Mouse (Mus musculus) Muller cell, postnatal 12 days (primary cell): Measurements from ENCODE around the gene Dapp1.

Experiments
- DNase-seq: peaks from one replicate; pipeline ENCODE4 v3.0.0-alpha.2; 2015; ENCODE audit errors: inconsistent ontology term

The Dapp1 gene

DNA sequence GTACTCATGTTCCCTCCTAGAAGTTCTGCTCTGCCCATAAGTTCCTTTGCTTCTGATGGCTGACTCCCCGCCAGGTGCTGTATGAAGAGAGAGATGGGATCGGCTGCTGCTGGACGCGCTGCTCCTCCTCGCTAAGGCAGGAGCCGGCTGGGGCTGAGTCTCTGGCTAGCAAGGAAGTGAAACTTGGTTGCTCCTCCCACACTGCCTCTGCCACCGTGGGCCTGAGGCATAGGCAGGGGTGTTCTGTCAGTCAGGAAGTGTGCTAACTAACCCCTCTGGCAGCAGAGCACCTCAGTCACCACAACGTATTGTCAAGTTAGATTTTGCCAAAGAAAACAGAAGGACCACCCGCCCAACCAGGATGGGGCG, at the start of gene Dapp1:
TSS of gene Dapp1 (minus strand) at position 164 of the 369 bp plus-strand sequence.
- DNase-seq, result peak; percentile 74

DNA sequence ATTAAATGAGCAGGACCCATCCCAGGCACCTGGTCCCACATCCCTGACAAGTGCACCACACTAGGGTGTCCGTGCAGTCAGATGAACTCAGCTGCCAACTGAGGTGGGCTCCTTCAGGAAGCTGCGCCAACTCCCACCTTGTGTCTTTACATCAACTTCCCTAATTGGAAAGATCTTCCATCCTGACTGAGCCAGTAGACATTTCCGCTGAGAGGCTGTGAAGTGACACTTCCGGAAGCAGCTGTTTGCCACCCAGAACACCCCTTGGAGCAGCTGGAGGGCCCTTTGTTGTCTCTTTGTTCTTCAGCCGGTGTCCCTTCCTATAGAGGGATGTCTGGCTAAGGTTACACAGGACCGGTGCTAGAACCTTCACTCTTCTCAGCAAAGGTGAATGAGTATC, 49.2 kb upstream of the Dapp1 start:
- DNase-seq, result no peak

DNA sequence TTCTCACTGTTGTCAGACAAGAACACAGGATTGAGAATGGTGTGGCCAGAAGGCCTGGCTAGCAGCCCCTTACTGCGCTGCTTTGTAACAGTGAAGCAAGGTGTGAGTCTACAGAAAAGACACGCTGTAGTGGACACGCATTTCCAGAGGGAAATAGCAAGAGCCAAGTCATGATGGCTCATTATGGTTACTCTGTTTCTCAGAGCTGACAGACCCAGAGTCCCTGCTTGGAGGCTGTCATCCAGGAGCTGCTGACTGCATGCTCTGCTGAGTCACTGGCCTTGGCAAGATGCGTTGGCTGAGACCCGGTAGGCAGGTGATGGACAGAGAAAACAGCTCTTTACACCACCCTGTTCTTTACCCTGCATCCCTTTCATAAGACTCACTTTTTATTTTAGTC, 48.0 kb upstream of the Dapp1 start:
- DNase-seq, result peak; percentile 62

DNA sequence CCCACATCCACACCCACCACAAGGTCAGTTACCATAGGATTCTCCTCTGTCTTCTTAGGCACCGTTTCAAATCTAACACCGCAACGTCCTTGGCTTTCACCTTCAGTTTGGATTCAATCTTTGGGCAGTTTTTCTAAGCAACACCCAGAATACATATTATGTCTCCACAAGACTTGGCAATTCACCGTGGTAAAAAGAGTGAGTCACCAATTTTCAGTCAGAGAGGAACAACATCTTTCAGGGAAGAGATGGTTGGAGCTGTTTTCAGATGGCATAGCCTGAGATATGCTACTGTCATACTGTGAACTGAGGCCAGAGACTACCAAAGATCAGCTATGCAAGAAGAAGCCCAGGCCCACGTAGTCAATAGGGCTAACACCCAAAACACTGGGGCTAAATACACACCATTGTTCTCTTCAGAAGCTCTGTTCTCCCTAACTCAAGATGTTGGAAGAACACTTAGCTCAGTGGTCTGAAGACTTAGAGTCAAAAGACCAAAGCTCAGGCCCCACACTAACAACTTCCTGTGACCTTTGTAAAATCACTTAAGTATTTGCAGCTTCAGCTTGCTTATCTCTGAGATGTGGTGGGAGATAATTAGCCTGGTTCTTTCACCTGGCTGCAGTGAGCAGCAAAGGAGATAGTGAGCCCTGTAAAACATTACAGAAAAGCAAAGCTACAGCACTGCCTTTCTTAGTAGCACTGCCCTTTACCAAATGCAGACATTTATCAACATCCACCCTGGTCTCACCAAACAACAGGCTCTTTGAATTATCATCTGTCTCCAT, 46.4 kb upstream of the Dapp1 start:
- peak; percentile 24 for DNase-seq

DNA sequence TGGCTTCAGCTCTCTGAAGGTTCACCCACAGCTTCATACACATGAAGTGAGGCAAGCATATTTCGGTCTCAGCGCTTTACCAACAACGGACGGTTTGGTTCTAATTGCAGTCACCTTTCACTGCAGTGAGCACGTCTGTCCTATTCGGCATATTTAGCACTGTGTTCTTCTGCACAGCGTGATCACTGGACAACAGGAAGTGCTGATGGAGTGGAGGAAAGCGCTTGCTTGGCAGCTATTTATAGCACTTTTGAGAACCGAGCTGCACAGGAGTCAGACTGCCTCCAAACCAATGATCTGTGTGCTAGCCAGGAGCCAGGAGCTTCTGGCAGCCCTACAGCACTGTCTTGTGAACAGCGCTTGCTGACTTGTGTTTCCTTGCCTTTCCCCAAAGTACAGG, 44.9 kb upstream of the Dapp1 start:
- no peak for DNase-seq

DNA sequence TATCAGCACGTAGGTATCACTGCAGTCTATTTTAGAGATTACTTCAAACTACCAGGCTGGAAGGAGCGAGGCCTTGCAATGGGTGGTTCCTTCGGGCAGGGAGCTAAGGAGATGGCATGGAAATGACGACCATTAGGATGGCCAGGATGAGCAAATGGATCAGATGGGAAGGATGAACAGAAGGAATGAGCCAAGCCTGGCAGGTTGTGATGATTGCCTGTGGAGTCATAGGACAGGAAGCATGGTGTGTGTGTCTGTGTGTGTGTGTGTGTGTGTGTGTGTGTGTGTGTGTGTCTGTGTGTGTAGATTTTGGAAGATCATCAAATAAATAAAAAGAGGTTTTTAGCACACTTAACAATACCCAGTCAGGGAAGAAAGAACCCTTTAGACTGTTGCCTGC, 41.3 kb upstream of the Dapp1 start:
- DNase-seq, result no peak

DNA sequence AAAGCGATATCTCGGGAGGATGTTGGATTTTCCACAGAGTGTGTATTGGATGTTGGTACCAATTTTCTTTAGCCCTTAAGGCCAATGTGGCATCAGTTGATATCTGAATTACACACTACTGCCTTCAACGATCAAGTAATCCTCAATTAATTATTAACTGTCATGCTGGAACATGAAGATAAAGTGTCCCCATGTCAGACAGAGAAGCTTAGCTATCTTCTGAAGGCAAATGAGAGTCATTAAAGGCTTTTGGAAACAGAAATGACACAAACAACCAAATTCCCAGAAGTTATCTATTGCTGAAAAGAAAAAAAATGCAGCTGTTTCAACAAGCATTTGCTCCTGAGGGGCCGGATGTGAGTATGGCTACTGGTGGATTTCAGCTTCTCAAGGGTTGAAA, 40.7 kb upstream of the Dapp1 start:
- DNase-seq, result no peak

DNA sequence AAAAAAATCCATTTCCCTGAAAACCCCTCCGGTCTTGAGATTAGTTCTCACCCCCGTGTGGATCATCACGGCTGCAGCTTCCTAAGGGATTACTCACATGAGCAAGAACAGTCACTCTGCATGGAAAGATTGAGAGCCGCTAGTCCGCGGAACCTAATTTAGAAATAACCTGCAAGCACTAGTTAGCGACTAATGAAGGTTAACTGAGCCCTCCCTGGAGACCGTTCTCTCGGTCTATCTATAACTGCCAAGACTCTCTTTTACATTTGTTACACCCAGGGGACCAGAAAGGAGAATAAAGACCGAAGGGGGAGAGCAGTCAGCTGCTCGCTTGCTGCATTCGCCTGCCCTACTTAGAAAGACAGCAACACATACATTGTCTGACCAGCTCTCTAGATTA, 35.5 kb upstream of the Dapp1 start:
- no peak for DNase-seq

DNA sequence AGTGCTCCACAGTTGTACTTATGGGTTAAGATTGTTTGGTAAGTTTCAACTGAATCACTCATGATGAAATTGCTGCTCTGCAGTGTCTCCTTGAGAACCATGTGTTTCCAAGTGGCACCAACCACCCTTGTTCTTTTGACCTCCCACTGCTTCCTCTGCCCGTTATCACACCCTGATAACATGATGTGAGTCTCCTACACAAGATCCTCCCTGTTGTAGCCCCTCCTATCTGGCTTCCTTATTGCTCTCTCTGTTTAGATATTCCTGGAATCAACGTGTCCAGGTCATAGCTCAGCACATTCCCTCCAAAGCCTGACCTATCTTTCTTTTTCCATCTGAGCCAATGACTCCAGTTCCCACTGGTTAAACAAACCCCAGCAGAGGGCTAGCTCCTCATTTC, 33.4 kb upstream of the Dapp1 start:
- DNase-seq, result no peak

DNA sequence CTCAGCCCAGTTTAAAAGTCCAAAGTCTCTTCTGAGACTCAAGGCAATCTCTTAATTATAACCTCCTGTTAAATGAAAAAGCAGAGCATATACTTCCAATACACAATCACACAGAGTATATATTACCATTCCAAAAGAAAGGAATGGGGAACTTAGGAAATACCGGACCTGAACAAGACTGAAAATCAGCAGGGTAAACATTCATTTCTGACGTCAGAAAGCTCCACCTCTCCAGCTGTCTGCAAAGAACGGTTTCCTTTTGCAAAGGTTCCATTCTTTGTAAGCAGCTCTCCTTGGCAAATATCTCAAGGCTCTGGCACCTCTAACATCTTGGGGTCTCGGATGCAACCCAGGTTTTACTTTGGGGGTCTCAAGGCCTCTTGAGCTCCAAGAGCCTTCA, 31.0 kb upstream of the Dapp1 start:
- no peak for DNase-seq

DNA sequence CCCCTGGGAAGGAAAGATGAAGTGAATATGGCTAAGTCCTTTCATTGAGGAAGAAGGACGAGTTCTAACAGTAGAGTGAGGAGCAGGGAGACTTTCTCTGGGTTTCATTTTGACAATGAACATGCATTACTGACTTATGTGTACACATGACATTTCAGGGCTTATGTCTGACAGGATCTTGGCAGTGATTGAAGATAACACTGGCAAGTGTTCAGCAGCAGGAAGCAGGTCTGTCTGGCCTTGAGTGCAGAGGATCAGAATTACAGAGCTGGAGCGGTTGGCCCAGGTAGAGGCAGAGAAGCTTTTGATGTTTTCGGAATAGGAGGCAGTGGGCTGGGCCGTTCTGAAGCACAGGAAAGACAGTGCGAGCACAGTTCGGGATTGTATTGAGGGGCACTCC, 26.8 kb upstream of the Dapp1 start:
- no peak for DNase-seq

DNA sequence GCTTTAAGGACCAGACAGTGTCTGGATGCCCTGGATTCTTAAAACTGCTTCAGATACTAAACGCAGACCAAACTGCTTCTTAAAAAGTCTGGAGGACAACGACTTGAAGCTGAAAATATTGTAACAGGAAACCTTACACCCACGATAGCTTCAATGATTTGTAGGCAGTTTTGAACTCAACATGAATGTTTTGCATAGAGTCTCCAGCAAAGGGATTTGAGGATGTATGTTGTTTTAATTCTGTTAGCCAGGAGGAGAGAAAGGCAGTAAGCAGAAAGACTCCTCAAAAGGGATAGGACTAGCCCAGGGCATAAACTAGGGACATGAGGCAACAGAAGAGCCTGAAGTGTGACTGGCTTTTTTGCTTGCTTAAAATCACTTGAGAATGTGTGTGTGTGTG, 25.6 kb upstream of the Dapp1 start:
- DNase-seq, result no peak

DNA sequence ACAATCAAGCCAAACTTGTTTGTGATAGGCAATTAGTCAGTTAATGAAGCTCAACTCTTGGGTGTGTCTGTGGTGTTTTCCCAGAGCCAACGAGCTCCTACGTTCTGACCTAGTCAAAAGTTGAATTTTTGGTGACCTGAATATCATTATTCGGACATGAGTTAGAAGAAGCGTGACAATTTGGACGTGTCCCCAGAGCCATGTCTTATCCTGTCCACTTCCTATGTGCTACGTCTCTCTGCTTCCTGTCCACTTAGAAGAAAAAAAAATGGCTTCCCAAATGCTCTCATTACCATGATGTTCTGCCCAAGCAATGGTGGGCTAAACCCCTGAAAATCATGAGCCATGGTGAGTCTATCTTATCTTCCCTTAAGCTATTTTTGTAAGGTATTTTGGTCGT, 21.9 kb upstream of the Dapp1 start:
- no peak for DNase-seq

DNA sequence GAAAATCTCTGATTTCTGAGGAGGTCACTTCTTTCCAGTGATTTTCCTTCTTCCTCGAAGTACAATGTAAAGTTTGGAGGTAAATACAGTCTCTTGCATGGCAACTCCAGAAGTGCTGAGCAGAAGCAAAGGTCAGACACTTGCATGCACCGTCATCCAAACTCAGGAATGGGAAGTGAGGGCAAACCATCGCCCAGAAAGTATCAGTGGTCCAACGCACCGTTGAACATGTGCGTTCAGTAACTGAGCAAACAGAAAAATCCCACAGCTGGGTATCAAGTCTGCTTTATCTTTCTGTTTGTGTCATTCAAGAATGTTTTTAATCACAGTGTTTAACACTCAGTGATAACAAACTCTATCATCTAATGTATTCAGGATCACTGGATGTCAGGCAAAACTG, 21.2 kb upstream of the Dapp1 start:
- DNase-seq, result no peak

DNA sequence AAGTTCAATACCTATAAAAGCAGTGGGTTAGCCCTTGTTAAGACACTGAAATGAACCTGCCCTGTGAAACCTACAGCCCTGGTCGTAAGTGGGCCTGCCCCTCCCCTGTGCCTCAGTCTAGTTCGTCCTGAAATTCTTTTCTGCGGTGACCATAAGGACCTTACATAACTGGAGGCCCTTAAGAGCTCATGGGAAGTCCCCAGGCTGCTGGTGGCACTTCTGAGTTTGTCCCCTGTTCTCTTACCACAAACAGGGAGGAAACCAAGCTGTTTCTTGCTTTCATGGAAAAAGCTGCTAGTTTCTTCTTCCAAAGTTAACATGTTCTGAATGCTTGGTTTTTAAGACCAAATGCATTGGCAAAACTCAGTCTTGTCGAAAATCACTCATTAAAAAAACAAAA, 20.5 kb upstream of the Dapp1 start:
- no peak for DNase-seq

DNA sequence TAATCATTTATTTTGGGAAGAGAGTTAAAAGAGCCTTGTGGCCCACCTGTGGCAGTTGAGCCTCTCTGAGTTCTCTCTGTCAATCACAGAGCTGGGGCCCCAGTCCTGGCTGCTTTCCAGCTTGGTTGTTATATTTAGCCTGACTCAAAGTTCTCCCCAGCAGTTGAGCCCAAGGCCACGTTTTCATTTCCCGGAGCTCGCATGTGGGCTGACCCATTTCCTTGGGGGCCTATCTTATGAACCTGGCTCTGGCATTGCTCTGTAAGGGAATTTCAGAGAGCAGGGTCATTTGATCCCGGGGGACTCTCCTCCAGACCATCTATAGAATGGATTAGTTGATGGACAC, 19.4 kb upstream of the Dapp1 start:
- no peak for DNase-seq

DNA sequence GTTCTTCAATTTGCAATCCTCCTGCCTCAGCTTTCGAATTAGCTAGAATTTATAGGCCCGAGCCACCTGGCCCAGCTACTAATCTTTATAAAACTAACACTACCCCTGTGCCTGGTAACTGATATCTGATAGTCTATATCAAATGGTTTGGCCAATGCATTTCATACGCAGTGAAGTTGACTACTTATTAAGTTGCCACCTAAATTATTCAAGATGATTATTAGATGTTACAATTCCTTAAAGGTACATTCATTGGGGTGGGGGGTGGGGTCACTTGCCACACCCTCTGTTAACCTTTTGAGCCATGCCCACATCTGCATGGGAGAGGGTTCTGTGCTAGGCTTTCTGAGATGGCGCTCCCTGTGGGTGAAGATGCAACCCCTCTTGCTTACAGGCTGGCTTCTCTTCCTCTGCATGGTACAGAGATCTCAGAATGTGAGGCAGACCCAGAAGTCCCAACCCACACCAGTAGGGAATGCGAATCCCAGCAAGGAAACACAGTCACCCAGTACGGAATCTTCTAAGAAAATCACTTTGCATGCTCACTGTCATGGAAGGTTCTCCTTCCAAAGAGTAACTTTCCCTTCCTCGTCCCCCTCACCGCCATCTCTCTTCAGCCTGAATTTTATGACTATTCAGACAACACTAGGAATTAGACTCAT, 18.8 kb upstream of the Dapp1 start:
- no peak for DNase-seq

DNA sequence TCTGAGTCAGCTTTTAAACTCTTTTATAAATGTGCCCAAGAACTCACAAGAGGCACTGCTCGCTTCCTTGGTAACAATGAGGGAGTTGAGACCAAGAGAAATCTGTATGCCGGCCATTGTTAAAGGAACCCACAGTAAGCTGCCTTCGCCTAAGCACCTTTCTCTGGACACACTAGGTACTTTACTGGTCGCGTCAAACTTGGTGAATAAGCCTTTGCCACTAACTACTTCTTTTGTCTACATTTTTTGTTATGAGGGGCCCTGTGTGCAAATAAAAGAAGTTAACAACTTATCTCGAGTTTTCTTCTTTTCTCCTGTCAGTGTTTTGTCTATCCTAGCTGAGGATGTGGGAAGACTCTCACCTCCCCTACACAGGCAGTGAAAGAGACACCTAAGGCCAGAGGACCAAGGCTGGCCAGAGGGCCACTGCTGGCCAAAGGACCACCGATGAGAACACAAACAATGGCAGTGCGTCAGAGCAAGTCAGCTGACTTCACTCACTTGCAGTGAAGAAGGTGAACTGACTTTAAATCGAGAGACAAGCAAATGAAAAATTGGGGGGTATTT, 18.0 kb upstream of the Dapp1 start:
- no peak for DNase-seq

DNA sequence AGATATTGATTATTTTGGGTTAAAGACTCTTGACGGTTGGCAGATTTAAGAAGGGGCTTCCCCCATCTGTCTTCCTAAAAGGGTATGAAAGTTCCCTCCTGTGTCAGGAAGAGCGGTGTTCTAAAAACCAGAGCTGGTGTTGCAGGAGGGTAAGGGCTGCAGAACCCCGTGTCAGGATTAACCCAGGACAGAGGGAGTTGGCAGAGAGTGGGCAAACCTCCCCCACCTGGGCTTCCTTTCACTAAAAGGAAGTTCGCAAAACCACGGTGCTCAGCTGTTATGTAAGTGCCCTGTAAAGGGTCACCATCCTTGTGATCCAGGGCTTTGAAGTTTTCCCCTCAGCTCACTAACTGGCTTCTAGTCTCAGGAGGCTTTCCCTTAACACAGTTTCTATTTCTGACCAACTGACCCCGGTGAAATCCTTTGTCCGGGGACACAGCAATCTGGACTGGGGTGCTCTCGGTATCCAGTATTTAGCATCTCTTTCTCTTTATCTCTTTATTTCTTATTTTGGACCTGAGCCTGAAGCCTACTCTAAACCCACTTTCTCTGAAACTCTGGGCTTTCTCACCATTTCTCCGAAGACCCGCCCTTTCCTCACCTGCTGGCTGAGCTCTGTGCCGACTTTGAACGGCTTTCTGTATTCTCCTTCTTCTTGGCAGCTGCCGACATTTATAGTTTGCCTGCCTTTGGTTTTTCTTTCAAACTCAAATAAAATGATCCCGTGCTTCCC, 17.3 kb upstream of the Dapp1 start:
- no peak for DNase-seq

DNA sequence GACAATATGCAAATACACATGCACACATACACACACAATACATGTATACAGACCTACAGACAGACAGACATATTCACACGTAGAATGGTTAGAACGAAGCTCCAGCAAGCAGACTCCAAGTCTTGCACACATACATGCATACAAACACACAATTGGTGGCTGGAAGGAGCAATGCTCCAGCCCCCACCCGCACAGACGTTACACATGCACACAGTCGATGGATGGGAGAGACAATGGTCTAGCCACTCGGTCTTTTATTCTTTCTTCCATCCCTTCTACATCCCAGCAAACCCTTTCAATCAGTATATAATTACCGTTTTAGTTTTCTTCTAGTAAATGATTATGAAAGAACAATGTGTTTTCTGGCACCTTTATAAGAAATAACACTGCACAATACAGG, 14.1 kb upstream of the Dapp1 start:
- DNase-seq, result no peak

DNA sequence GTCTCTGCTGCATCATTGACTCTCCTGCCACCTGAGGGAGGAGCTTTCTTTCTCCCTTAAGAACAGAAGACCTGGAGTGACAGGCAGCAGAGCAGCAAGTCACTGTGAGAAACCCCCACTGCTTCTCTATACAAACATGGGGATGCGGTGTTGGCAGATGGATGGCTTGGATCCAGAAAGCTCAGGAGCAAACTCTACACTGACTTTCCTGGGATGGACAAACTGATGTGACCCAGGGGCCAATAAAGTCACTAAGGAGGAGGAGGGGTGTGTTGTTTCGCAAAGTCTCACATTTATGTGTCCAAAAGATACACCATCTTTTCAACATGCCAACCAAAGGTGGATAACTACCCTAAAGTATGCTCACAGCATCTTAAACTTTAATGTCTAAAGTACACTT, 12.9 kb upstream of the Dapp1 start:
- no peak for DNase-seq

DNA sequence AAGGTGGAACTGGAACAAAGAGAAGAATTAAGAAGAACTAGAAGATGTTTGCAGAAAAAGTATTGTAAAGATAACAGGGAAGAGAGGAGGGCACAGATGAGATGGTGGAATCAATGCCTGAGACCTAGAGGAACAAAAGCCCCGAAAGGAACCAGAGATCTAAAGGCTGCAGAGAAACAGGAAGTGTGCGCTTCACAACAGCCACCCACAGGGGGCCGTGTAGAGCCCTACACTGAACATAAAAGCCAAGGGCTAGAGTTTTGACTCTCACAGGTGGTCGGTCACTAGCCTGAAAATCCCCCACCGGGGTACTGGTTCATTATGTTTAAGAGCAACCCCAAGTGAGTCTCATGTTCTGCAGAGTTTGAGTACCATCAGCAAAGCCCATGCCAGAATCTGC, 11.0 kb upstream of the Dapp1 start:
- DNase-seq, result no peak

DNA sequence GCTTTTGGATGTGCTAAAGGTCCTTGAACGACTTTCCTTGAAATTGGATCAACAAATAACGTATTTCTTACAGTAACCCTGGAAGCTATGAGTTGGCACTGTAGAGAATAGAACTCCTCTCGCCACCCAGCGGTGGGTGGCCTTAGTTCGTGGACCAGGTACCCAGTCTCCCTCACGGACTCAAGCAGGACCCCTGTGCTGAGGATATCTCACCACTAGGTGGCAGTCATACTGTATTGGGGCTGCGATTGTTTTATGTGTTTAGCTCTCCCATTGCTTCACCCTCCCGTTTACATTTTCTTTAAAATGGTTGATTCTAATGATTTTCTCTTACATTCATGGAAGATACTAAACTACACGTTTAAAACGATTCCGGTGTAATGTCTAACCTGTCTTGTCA, 9.8 kb upstream of the Dapp1 start:
- peak; percentile 81 for DNase-seq
